Mouse (Mus musculus): ENCODE results near the gene Acaca. TPM values are rescaled to one million over a fixed set of nuclear protein-coding genes. Genes with fewer than 3 reads are reported as not detected.

Gene Acaca
- polyA plus RNA-seq, 1 experiment = 7.9 TPM

DNA sequence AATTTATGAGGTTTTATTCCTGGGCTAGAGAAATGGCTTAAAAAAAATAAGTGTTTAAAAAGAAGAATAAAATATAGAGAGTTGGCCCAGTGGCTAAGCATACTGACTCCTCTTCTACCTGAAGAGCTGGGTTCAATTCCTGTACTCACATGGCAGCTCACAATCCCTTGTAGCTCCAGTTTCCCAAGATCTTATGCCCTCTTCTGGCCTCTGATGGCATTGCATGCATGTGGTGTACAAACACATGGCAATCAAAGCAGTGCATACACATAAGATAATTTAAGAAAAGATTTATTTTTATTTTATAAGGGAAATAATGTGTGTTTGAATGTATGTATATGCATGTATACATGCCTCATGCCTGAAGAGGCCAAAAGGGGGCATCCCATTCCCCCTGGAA, 138.6 kb downstream of the Acaca start:
- Histone ChIP-seq H3K27me3 (replicated peaks) (no peaks in the 10 kb centered on the region), H3K9me3 (no peaks in the 10 kb centered on the region), H3K4me3 (replicated peaks) (no peak overlapping the region), H3K4me1 (no peaks in the 10 kb centered on the region), H3K36me3 (replicated peaks; ENCODE audit: low read length) (peaks cover 97% of the 10 kb centered on the region)
- TF ChIP-seq FLI1 (IDR thresholded peaks at IDR 0.05; ENCODE audit: low read length) (no peak), GATA1 (IDR thresholded peaks at IDR 0.05; ENCODE audit: borderline replicate concordance, low read length) (no peak)

DNA sequence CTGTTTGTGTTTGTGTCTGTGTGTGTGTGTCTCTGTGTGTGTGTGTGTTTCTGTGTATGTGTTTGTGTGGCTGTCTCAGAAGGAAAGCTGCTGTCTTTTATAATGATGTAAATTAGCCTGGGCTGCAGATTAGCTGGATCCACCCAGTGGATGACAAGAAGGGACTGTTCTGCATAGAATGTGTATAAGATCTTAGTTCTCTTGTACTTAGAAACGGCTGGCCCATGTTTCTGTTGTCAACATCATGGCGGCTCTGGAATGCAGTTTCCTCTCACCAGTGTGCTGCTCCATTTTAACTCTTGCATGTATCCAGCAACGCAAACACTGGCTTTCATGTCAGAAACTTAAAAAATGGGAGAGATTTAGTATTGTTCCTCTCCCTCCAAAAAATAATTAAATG, 141.0 kb downstream of the Acaca start:
- H3K4me1 ChIP-seq = no peaks in the 10 kb centered on the region
- no peak overlapping the region for H3K4me3 ChIP-seq (replicated peaks)
- H3K9me3 ChIP-seq = no peaks in the 10 kb centered on the region
- H3K27me3 ChIP-seq (replicated peaks) = no peaks in the 10 kb centered on the region
- TF ChIP-seq FLI1 (IDR thresholded peaks at IDR 0.05; ENCODE audit: low read length) (no peak), GATA1 (IDR thresholded peaks at IDR 0.05; ENCODE audit: borderline replicate concordance, low read length) (no peak)
- H3K36me3 ChIP-seq (replicated peaks; ENCODE audit: low read length) = peaks cover 95% of the 10 kb centered on the region

DNA sequence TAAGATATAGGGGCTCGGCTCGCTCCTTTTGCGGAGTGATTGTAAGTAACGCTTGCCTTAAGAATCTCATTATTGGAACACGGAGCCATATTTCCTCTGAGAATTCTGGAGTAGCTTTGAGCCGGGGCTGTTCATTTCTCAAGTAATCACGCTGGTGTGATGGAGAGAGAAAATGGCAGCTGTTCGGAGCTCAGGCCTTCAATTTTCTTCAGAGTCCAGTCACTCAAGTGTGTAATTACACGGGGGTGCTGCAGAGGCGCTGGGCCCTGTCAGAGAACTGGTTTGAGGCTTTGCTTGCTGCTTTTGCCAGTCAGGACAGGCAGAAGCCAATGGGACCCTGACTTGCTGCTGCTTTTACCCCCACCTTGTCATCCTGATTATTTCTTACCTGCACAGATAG, 142.5 kb downstream of the Acaca start:
- peaks cover 94% of the 10 kb centered on the region for H3K36me3 ChIP-seq (replicated peaks; ENCODE audit: low read length)
- H3K27me3 ChIP-seq (replicated peaks) = no peaks in the 10 kb centered on the region
- no peak overlapping the region for H3K4me3 ChIP-seq (replicated peaks)
- TF ChIP-seq GATA1 (IDR thresholded peaks at IDR 0.05; ENCODE audit: borderline replicate concordance, low read length) (no peak), FLI1 (IDR thresholded peaks at IDR 0.05; ENCODE audit: low read length) (no peak)
- H3K4me1 ChIP-seq = no peaks in the 10 kb centered on the region
- H3K9me3 ChIP-seq = no peaks in the 10 kb centered on the region

DNA sequence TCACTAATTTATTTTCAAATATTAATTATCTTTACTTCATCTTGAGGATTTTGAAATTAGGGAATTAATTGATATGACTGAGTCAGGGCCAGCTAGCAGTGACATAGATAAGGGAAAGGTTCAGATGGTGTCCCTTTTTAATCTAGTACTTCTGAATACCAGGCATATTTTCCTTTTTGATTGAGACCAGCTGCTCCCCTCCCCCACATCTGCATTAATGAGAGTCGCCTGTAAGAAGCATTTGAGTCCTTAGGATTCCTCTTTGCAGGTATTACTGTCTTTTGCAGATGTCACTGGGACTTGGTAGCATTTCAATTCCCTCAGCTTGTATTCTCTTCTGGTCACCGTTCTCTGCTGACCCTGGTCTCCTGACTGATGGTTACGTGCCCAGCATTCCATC, 143.1 kb downstream of the Acaca start:
- H3K27me3 ChIP-seq (replicated peaks) = no peaks in the 10 kb centered on the region
- TF ChIP-seq FLI1 (IDR thresholded peaks at IDR 0.05; ENCODE audit: low read length) (no peak), GATA1 (IDR thresholded peaks at IDR 0.05; ENCODE audit: borderline replicate concordance, low read length) (no peak)
- no peaks in the 10 kb centered on the region for H3K4me1 ChIP-seq
- no peak overlapping the region for H3K4me3 ChIP-seq (replicated peaks)
- peaks cover 94% of the 10 kb centered on the region for H3K36me3 ChIP-seq (replicated peaks; ENCODE audit: low read length)
- no peaks in the 10 kb centered on the region for H3K9me3 ChIP-seq

DNA sequence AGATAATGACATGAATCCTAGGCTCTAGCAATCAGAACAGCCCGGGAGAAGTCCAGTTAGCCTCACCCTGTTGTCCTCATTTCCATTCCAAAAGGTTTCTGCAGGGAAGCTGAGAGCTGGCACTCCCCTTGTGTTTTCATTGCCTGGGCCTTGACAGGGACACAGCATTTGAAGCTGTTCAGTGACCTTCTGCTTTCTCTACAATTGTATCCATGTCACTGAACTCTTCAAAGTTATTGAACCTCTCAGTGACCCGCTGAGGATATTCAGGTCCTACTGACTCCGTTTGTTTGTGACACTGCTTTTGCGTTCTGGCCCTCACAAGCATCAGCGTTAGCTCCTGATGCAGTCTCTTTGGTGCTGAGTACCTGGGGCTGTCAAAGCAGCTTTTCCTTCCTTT, 147.5 kb downstream of the Acaca start:
- Histone ChIP-seq H3K36me3 (replicated peaks; ENCODE audit: low read length) (peaks cover 97% of the 10 kb centered on the region), H3K4me1 (no peaks in the 10 kb centered on the region), H3K4me3 (replicated peaks) (no peak overlapping the region), H3K27me3 (replicated peaks) (no peaks in the 10 kb centered on the region), H3K9me3 (no peaks in the 10 kb centered on the region)
- TF ChIP-seq FLI1 (IDR thresholded peaks at IDR 0.05; ENCODE audit: low read length) (no peak), GATA1 (IDR thresholded peaks at IDR 0.05; ENCODE audit: borderline replicate concordance, low read length) (no peak)

DNA sequence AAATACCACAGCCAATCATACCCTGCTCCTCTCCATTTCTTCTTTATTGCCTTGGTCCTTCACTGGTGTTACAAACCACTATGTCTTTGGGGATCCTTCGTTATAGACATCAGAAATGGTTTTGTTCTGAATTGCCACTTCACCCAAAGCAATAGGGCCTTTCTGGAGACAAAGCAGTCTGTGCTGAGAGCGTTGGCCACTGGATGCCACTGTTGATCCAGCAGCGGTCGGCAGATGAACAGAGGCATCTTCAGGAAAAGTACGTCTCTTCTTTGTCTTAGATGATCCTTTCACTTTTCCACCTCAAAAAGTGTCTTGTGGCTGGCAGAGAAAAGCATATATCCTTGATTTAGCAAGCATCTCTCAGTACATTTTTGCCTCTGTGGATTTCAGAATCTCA, 151.8 kb downstream of the Acaca start:
- H3K4me1 ChIP-seq = peaks cover 7% of the 10 kb centered on the region; the same call in 1 of the 2 replicates
- H3K36me3 ChIP-seq (replicated peaks; ENCODE audit: low read length) = peaks cover 89% of the 10 kb centered on the region
- TF ChIP-seq FLI1 (IDR thresholded peaks at IDR 0.05; ENCODE audit: low read length) (no peak), GATA1 (IDR thresholded peaks at IDR 0.05; ENCODE audit: borderline replicate concordance, low read length) (no peak)
- no peak overlapping the region for H3K4me3 ChIP-seq (replicated peaks)
- H3K27me3 ChIP-seq (replicated peaks) = no peaks in the 10 kb centered on the region
- no peaks in the 10 kb centered on the region for H3K9me3 ChIP-seq

DNA sequence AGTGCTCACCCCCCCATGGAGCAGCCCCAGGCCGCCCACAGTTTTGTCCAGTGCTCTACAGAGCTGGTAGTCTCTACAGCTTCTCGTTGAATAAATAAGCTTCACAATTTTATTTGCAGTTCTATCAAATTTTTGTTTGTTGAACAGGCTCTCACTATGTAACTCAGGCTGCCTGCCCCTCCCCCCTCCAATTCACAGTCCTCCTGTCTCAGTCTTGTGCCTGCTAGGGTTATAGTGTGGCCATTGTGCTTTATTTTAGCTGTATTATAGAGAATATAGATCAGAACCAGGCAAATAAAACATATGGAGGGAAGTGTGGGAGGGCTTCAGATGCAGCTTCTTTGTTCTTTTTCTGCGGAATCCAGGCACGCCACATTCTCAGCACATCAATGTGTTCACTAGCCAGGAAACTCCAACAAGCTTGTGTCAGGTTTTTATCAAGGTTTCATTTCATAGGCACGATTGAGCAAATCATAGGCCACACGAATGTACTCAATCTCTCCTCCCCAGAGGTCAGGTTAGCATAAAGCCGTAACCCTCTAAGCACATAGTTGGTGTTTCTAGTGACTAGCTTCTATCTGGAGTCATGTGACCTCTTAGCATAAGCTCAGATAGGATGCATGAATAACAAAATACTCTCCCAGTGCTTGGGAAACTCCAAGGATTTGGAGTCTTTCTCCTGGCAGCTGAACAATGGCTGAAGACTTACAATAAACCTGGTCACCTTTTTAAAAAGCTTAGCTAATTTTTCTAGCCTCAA, 153.7 kb downstream of the Acaca start:
- no peak for TF ChIP-seq FLI1 (IDR thresholded peaks at IDR 0.05; ENCODE audit: low read length)
- TF ChIP-seq GATA1 (IDR thresholded peaks at IDR 0.05; ENCODE audit: borderline replicate concordance, low read length) = no peak
- no peaks in the 10 kb centered on the region for H3K9me3 ChIP-seq
- no peak overlapping the region for H3K4me3 ChIP-seq (replicated peaks)
- H3K36me3 ChIP-seq (replicated peaks; ENCODE audit: low read length) = peaks cover 79% of the 10 kb centered on the region
- H3K4me1 ChIP-seq = peaks cover 7% of the 10 kb centered on the region; the same call in 1 of the 2 replicates
- no peaks in the 10 kb centered on the region for H3K27me3 ChIP-seq (replicated peaks)

DNA sequence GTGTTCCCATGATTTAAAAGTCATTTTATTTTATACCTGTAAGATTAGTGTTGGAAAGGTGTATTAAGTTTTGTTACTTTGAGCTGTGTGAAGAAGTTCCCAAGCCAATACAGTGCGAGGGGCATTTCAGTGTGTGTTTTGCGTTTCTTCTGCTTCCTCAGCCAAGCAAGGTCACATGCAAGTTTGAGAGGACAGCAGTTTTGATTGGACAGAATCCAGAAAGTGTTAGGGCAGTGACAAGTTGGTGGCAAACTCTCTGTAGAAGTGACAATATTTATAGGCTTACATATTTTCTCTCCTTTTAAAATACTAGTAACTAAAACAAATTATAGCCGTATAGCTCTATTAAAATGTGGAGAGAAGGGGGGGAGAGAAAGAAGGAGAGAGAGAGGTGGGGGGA, 161.3 kb downstream of the Acaca start:
- H3K27me3 ChIP-seq (replicated peaks) = no peaks in the 10 kb centered on the region
- peaks cover 62% of the 10 kb centered on the region for H3K36me3 ChIP-seq (replicated peaks; ENCODE audit: low read length)
- TF ChIP-seq GATA1 (IDR thresholded peaks at IDR 0.05; ENCODE audit: borderline replicate concordance, low read length) = no peak
- TF ChIP-seq FLI1 (IDR thresholded peaks at IDR 0.05; ENCODE audit: low read length) = no peak
- H3K4me1 ChIP-seq = peaks cover 11% of the 10 kb centered on the region
- no peak overlapping the region for H3K4me3 ChIP-seq (replicated peaks)
- H3K9me3 ChIP-seq = no peaks in the 10 kb centered on the region

DNA sequence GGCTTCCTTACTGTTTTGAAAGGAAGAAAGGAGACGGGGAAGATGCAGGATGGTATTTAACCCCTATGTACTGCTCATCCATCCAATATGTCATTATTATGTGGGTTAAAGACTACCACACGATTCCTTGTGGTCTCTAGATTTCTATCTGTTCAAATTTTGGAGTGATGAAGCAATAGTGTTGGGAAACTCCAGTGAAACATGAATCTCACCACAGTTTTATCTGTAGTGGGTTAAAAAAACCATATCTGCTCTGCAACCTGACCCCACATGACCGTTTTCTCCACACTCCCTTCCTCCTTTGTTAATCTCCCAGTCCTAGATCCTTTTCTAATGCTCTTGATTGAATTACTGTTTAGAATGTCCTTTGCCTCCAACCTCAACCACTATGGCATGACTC, 163.1 kb downstream of the Acaca start:
- Histone ChIP-seq H3K9me3 (no peaks in the 10 kb centered on the region), H3K27me3 (replicated peaks) (no peaks in the 10 kb centered on the region), H3K4me1 (peaks cover 6% of the 10 kb centered on the region), H3K4me3 (replicated peaks) (no peak overlapping the region), H3K36me3 (replicated peaks; ENCODE audit: low read length) (peaks cover 66% of the 10 kb centered on the region)
- TF ChIP-seq GATA1 (IDR thresholded peaks at IDR 0.05; ENCODE audit: borderline replicate concordance, low read length) (no peak), FLI1 (IDR thresholded peaks at IDR 0.05; ENCODE audit: low read length) (no peak)

DNA sequence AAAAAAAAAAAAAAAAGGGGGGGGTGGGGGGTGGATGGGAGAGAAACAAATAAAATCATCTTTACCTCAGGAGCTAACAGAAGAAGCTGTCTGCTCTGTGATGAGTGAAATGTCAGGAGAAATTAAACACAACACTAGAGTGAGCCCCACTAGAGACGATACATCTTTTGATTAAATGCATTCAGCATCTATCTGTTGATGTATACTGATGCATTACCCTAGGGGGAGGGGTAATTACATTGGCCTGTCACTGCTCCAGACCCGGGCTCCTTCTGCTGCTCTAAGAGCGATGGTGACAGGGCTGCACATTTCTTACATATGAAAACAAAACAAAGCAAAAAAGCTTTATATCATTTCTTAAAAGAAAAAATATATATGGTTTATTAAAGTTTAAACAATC, 163.8 kb downstream of the Acaca start:
- H3K4me1 ChIP-seq = peaks cover 6% of the 10 kb centered on the region
- H3K36me3 ChIP-seq (replicated peaks; ENCODE audit: low read length) = peaks cover 64% of the 10 kb centered on the region
- H3K9me3 ChIP-seq = no peaks in the 10 kb centered on the region
- TF ChIP-seq FLI1 (IDR thresholded peaks at IDR 0.05; ENCODE audit: low read length) = no peak
- no peak for TF ChIP-seq GATA1 (IDR thresholded peaks at IDR 0.05; ENCODE audit: borderline replicate concordance, low read length)
- H3K4me3 ChIP-seq (replicated peaks) = no peak overlapping the region
- H3K27me3 ChIP-seq (replicated peaks) = no peaks in the 10 kb centered on the region
